Mouse (Mus musculus) lung, adult 2 months (tissue): ENCODE results near the gene Dusp1.

ENCODE experiments used
- CTCF ChIP-seq: fragments of 200-500 bp; IDR thresholded peaks from 2 replicates; pipeline ENCODE4 v1.5.1; 2011; ENCODE audit warnings: mild to moderate bottlenecking, low read length, control low read depth; ENCODE audit not compliant: insufficient read depth
- POLR2A ChIP-seq: fragments of 200-500 bp; IDR thresholded peaks from 2 replicates; pipeline ENCODE4 v1.6.1; 2011; ENCODE audit warnings: low read depth, mild to moderate bottlenecking, control low read depth, low read length, borderline replicate concordance; ENCODE audit errors: extremely low read depth

DNA sequence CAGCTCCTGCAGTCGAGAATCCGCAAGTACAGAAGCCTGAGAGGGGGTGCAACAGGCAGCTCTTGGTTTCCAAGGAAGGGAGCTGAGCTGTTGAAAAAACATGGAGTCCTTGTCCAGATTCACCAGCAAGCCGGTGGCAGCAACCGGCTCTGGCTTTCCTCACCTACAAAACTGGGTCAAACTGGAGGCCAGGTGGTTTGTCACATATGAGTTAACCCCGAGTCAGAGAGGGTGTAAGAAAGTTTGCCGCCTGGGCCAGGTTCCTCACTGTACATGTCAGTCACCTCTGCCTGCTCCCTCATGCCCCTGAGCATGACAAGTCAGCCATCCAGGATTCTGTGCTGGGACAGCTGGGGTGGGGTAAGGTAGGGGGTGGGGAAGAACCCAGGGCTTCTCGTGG lies 16.2 kb upstream of the Dusp1 start:
- TF ChIP-seq CTCF (no peak), POLR2A (no peak)
